Mouse (Mus musculus) testis, adult 2 months (tissue): Measurements from ENCODE around the gene Ank3. TPM values are rescaled to one million over a fixed set of nuclear protein-coding genes. Genes with fewer than 3 reads are reported as not detected.

Source experiments
- H3K27ac ChIP-seq: fragments of 200-500 bp; 2 replicates; pipeline ENCODE4 v1.5.1; 2012; ENCODE audit warnings: low read depth, low read length; ENCODE audit not compliant: control insufficient read depth, insufficient read depth
- H3K27me3 ChIP-seq: fragments of 200-500 bp; 2 replicates; pipeline ENCODE4 v1.6.1; 2012; ENCODE audit warnings: mild to moderate bottlenecking, low read length, moderate library complexity; ENCODE audit not compliant: control insufficient read depth, insufficient read depth
- H3K36me3 ChIP-seq: fragments of 200-500 bp; 2 replicates; pipeline ENCODE4 v1.6.1; 2012; ENCODE audit warnings: mild to moderate bottlenecking, low read length; ENCODE audit not compliant: control insufficient read depth, insufficient read depth
- H3K4me1 ChIP-seq: fragments of 200-500 bp; 2 replicates; pipeline ENCODE4 v1.6.1; 2012; ENCODE audit warnings: low read length; ENCODE audit not compliant: control insufficient read depth, insufficient read depth
- H3K4me3 ChIP-seq: fragments of 200-500 bp; 2 replicates; pipeline ENCODE4 v1.5.1; 2012; ENCODE audit warnings: low read depth, mild to moderate bottlenecking, low read length, moderate library complexity, mixed read lengths; ENCODE audit not compliant: control insufficient read depth
- CTCF ChIP-seq: fragments of 200-500 bp; IDR thresholded peaks from 2 replicates; pipeline ENCODE4 v1.5.1; 2012; ENCODE audit warnings: low read depth, mild to moderate bottlenecking, inconsistent platforms, low read length, moderate library complexity; ENCODE audit not compliant: control insufficient read depth, insufficient read depth, insufficient replicate concordance
- POLR2A ChIP-seq: fragments of 200-500 bp; IDR thresholded peaks from 2 replicates; pipeline ENCODE4 v1.6.1; 2012; ENCODE audit warnings: low read depth, mild to moderate bottlenecking, inconsistent platforms, low read length, moderate library complexity; ENCODE audit not compliant: control insufficient read depth
- polyA plus RNA-seq: library from polyadenylated mRNA; depleted of rRNA; stranded (reverse); fragments of >200 nt; gene quantifications from 2 replicates; pipeline ENCODE4 v1.2.3, GENCODE M21; 2012

Ank3 gene
- polyA plus RNA-seq, 1 experiment: 3.4 TPM

DNA sequence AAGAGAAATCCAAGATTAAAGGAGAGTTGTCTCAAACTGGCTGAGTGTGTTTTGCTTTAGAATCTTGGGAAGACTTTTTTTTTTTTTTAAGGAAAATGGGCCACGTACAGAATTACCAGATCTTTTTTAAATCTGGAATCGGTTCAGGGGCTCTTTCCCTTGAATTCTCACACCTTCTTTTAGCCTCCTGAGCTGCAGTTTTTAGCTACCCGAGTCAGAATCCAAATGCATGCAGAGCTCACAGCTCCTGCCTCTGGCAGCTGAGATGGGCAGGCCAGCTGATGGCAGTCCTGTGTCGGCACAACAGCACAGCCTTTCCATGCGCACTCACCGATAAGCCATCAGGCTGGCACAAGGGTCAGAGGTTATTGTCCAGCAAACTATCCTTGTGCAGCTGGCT is 406.0 kb downstream of the Ank3 start:
- TF ChIP-seq CTCF: no peak
- TF ChIP-seq POLR2A: no peak
- no peaks in the 10 kb centered on the region for H3K4me1 ChIP-seq
- no peak overlapping the region for H3K27ac ChIP-seq
- no peak overlapping the region for H3K4me3 ChIP-seq
- no peaks in the 10 kb centered on the region for H3K36me3 ChIP-seq
- H3K27me3 ChIP-seq: no peaks in the 10 kb centered on the region

- H3K4me3 ChIP-seq: no peak overlapping the region
- H3K27me3 ChIP-seq: no peaks in the 10 kb centered on the region
- no peak overlapping the region for H3K27ac ChIP-seq
- no peaks in the 10 kb centered on the region for H3K36me3 ChIP-seq
- no peak for TF ChIP-seq CTCF
- no peak for TF ChIP-seq POLR2A
- no peaks in the 10 kb centered on the region for H3K4me1 ChIP-seq
Observed at GRCm38 (mm10) chr10:69810785-69811184, 412.2 kb downstream of the Ank3 start.

DNA sequence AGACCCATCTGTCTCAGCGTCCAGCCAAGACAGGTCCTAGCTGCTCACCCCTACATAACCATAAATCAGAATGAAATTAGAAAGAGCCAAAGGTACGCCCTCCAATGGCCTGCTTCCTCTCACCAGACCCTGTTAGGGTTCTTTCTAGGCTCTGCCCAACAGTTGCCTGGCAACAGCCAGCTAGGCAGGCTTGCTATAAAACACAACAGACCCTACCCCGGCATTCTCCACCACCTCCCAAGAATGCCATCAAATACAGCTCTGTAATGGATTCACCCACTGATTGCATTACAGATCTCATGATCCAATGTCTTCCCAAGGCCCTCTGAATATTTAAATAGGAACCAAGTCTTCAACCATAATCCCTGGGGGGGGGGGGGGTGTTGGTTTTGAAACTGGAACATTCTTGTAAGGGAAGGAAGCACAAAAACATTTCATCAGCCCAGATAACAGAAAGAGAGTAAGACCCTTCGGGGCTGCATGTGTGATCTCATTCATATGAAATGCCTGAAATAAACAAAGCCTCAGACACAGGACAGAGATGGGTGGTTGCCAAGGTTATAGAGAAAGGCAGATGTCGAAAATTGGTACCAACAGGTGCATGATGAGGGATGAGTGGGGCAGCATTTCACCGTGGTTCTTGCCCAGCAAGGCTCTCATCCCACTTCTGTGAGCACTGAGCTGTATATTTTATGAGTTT is 415.4 kb downstream of the Ank3 start:
- no peaks in the 10 kb centered on the region for H3K27me3 ChIP-seq
- TF ChIP-seq POLR2A (no peak), CTCF (no peak)
- H3K4me3 ChIP-seq: no peak overlapping the region
- H3K27ac ChIP-seq: no peak overlapping the region
- H3K36me3 ChIP-seq: no peaks in the 10 kb centered on the region
- H3K4me1 ChIP-seq: no peaks in the 10 kb centered on the region

DNA sequence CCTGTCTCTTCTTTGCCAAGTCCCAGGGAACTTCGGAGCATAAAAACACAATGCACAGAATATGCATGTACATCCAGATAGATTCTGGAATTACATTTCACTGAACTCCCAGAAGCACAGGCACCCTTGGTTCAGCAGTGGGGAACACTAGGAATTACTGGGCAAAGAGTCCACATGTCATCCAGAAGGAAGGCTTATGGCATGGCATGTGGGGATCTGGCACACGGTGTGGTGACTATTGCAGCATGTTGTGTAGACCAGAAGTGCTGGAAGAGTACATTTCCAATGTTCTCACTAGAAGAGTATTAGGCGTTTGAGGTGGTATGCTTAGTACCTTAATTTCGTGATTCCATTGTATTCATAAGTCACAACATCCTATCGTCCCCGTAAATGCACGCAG is 422.7 kb downstream of the Ank3 start:
- no peak for TF ChIP-seq POLR2A
- no peak for TF ChIP-seq CTCF
- Histone ChIP-seq H3K27me3 (no peaks in the 10 kb centered on the region), H3K4me1 (peaks cover 7% of the 10 kb centered on the region)

GRCm38 (mm10) chr10:69828770-69829169 is 430.2 kb downstream of the Ank3 start:
- H3K4me1 ChIP-seq: no peaks in the 10 kb centered on the region

More for the DNA sequence above, 422.7 kb downstream of the Ank3 start:
- no peaks in the 10 kb centered on the region for H3K36me3 ChIP-seq
- H3K4me3 ChIP-seq: no peak overlapping the region
- no peak overlapping the region for H3K27ac ChIP-seq

GRCm38 (mm10) chr10:69829236-69829635 is 430.7 kb downstream of the Ank3 start:
- Histone ChIP-seq H3K36me3 (no peaks in the 10 kb centered on the region), H3K4me3 (no peak overlapping the region), H3K27ac (no peak overlapping the region), H3K27me3 (no peaks in the 10 kb centered on the region), H3K4me1 (no peaks in the 10 kb centered on the region)
- TF ChIP-seq CTCF (no peak), POLR2A (no peak)

More at GRCm38 (mm10) chr10:69828770-69829169, 430.2 kb downstream of the Ank3 start:
- Histone ChIP-seq H3K27ac (no peak overlapping the region), H3K27me3 (no peaks in the 10 kb centered on the region), H3K4me3 (no peak overlapping the region), H3K36me3 (no peaks in the 10 kb centered on the region)
- no peak for TF ChIP-seq CTCF
- no peak for TF ChIP-seq POLR2A

GRCm38 (mm10) chr10:69831568-69831967 is 433.0 kb downstream of the Ank3 start:
- H3K4me1 ChIP-seq: no peaks in the 10 kb centered on the region
- no peak overlapping the region for H3K27ac ChIP-seq
- H3K27me3 ChIP-seq: no peaks in the 10 kb centered on the region
- no peaks in the 10 kb centered on the region for H3K36me3 ChIP-seq
- no peak overlapping the region for H3K4me3 ChIP-seq
- TF ChIP-seq POLR2A (no peak), CTCF (no peak)
